Mouse (Mus musculus) urinary bladder, adult 2 months (tissue): ENCODE results near the gene Naga. TPM values are rescaled to one million over a fixed set of nuclear protein-coding genes. Genes with fewer than 3 reads are reported as not detected.
"Not testable (repeated sequence)": the region's sequence is repeated elsewhere in the genome, so short reads cannot be mapped to it uniquely, and the experiment has no call there.

Experiments
- DNase-seq: peaks from one replicate; pipeline ENCODE4 v3.0.0; 2022; ENCODE audit warnings: low spot score
- polyA plus RNA-seq: library from polyadenylated mRNA; depleted of rRNA; stranded (reverse); fragments of >200 nt; gene quantifications from 2 replicates; pipeline ENCODE4 v1.2.3, GENCODE M21; 2012; rRNA removed

Gene Naga
- 84.6 and 87.2 TPM in 2 replicates for polyA plus RNA-seq

- DNase-seq, result peak; percentile 88
These were observed at the start of gene Naga, which contains the start of the genes Pheta2 and Smdt1 for GRCm38 (mm10) chr15:82338593-82339112. TSS of gene Naga (minus strand) at chr15:82338925. TSS of gene Pheta2 (plus strand) at chr15:82338942. TSS of gene Smdt1 (plus strand) at chr15:82338959.

GRCm38 (mm10) chr15:82385729-82386128 is 47.0 kb upstream of the Naga start:
- DNase-seq, result no peak

GRCm38 (mm10) chr15:82382441-82382840 is 43.7 kb upstream of the Naga start:
- DNase-seq, result no peak

- no peak for DNase-seq
These were observed 42.0 kb upstream of the Naga start for GRCm38 (mm10) chr15:82380714-82381062.

- DNase-seq, result peak; percentile 36
These were observed 41.4 kb upstream of the Naga start, which contains the start of gene Cyp2d22 for GRCm38 (mm10) chr15:82379871-82380713. TSS of gene Cyp2d22 (minus strand) at chr15:82380260.

- DNase-seq, result no peak
These were observed 40.8 kb upstream of the Naga start for GRCm38 (mm10) chr15:82379511-82379870.

- no peak for DNase-seq
These were observed 39.8 kb upstream of the Naga start for GRCm38 (mm10) chr15:82378261-82379180.

- no peak for DNase-seq
These were observed 39.0 kb upstream of the Naga start for GRCm38 (mm10) chr15:82377701-82378100.

- no peak for DNase-seq
These were observed 37.8 kb upstream of the Naga start for GRCm38 (mm10) chr15:82376393-82377138.

- no peak for DNase-seq
These were observed 37.1 kb upstream of the Naga start for GRCm38 (mm10) chr15:82375855-82376254.

GRCm38 (mm10) chr15:82374437-82374836 is 35.7 kb upstream of the Naga start:
- DNase-seq, result no peak

- DNase-seq, result no peak
These were observed 34.3 kb upstream of the Naga start for GRCm38 (mm10) chr15:82372991-82373390.

- no peak for DNase-seq
These were observed 33.7 kb upstream of the Naga start for GRCm38 (mm10) chr15:82372446-82372845.

- DNase-seq, result no peak
These were observed 30.1 kb upstream of the Naga start for GRCm38 (mm10) chr15:82368851-82369250.

- DNase-seq, result no peak
These were observed 29.4 kb upstream of the Naga start for GRCm38 (mm10) chr15:82368146-82368545.

GRCm38 (mm10) chr15:82364561-82364960 is 25.8 kb upstream of the Naga start:
- DNase-seq, result not testable (repeated sequence)

- DNase-seq, result not testable (repeated sequence)
These were observed 25.1 kb upstream of the Naga start for GRCm38 (mm10) chr15:82363801-82364200.

GRCm38 (mm10) chr15:82362234-82362633 is 23.5 kb upstream of the Naga start:
- no peak for DNase-seq

GRCm38 (mm10) chr15:82361459-82362018 is 22.8 kb upstream of the Naga start:
- DNase-seq, result peak; percentile 11

GRCm38 (mm10) chr15:82358431-82359260 is 19.9 kb upstream of the Naga start:
- DNase-seq, result no peak
